Mouse (Mus musculus): ENCODE measurements around the gene Auh.

Gene Auh

GRCm38 (mm10) chr13:52822165-52823149 is 107.0 kb downstream of the Auh start:
- in situ Hi-C loops (cut with MboI; ENCODE audit: low pct_unique_long_range_greater_than_20kb in 1 of 2, low sequenced_read_pairs in 2 of 2, unreplicated experiment in 1 of 2): no loop called here

GRCm38 (mm10) chr13:52821571-52821970 is 107.9 kb downstream of the Auh start:
- in situ Hi-C loops (cut with MboI; ENCODE audit: low pct_unique_long_range_greater_than_20kb in 1 of 2, low sequenced_read_pairs in 2 of 2, unreplicated experiment in 1 of 2): no loop called here

GRCm38 (mm10) chr13:52819901-52820300 is 109.6 kb downstream of the Auh start:
- in situ Hi-C loops (cut with MboI; ENCODE audit: low pct_unique_long_range_greater_than_20kb in 1 of 2, low sequenced_read_pairs in 2 of 2, unreplicated experiment in 1 of 2): no loop called here

GRCm38 (mm10) chr13:52818760-52819159 is 110.7 kb downstream of the Auh start:
- in situ Hi-C loops (cut with MboI; ENCODE audit: low pct_unique_long_range_greater_than_20kb in 1 of 2, low sequenced_read_pairs in 2 of 2, unreplicated experiment in 1 of 2): no loop called here

GRCm38 (mm10) chr13:52817991-52818491 is 111.4 kb downstream of the Auh start:
- in situ Hi-C loops (cut with MboI; ENCODE audit: low pct_unique_long_range_greater_than_20kb in 1 of 2, low sequenced_read_pairs in 2 of 2, unreplicated experiment in 1 of 2): no loop called here

- in situ Hi-C loops (cut with MboI; ENCODE audit: low pct_unique_long_range_greater_than_20kb in 1 of 2, low sequenced_read_pairs in 2 of 2, unreplicated experiment in 1 of 2): no loop called here
Observed at GRCm38 (mm10) chr13:52813750-52814149, 115.7 kb downstream of the Auh start.

GRCm38 (mm10) chr13:52812549-52813515 is 116.6 kb downstream of the Auh start:
- in situ Hi-C loops (cut with MboI; ENCODE audit: low pct_unique_long_range_greater_than_20kb in 1 of 2, low sequenced_read_pairs in 2 of 2, unreplicated experiment in 1 of 2): no loop called here

GRCm38 (mm10) chr13:52807722-52808121 is 121.8 kb downstream of the Auh start:
- in situ Hi-C loops (cut with MboI; ENCODE audit: low pct_unique_long_range_greater_than_20kb in 1 of 2, low sequenced_read_pairs in 2 of 2, unreplicated experiment in 1 of 2): no loop called here

GRCm38 (mm10) chr13:52806029-52806428 is 123.5 kb downstream of the Auh start:
- in situ Hi-C loops (cut with MboI; ENCODE audit: low pct_unique_long_range_greater_than_20kb in 1 of 2, low sequenced_read_pairs in 2 of 2, unreplicated experiment in 1 of 2): no loop called here

- in situ Hi-C loops (cut with MboI; ENCODE audit: low pct_unique_long_range_greater_than_20kb in 1 of 2, low sequenced_read_pairs in 2 of 2, unreplicated experiment in 1 of 2): no loop called here
Observed at GRCm38 (mm10) chr13:52805581-52805980, 123.9 kb downstream of the Auh start.

GRCm38 (mm10) chr13:52802482-52802881 is 127.0 kb downstream of the Auh start:
- in situ Hi-C loops (cut with MboI; ENCODE audit: low pct_unique_long_range_greater_than_20kb in 1 of 2, low sequenced_read_pairs in 2 of 2, unreplicated experiment in 1 of 2): no loop called here

- in situ Hi-C loops (cut with MboI; ENCODE audit: low pct_unique_long_range_greater_than_20kb in 1 of 2, low sequenced_read_pairs in 2 of 2, unreplicated experiment in 1 of 2): no loop called here
Observed at GRCm38 (mm10) chr13:52800687-52801341, 128.7 kb downstream of the Auh start.

GRCm38 (mm10) chr13:52800091-52800490 is 129.4 kb downstream of the Auh start:
- in situ Hi-C loops (cut with MboI; ENCODE audit: low pct_unique_long_range_greater_than_20kb in 1 of 2, low sequenced_read_pairs in 2 of 2, unreplicated experiment in 1 of 2): no loop called here

- in situ Hi-C loops (cut with MboI; ENCODE audit: low pct_unique_long_range_greater_than_20kb in 1 of 2, low sequenced_read_pairs in 2 of 2, unreplicated experiment in 1 of 2): no loop called here
Observed at GRCm38 (mm10) chr13:52794232-52794631, 135.2 kb downstream of the Auh start.

GRCm38 (mm10) chr13:52793434-52793989 is 136.0 kb downstream of the Auh start:
- in situ Hi-C loops (cut with MboI; ENCODE audit: low pct_unique_long_range_greater_than_20kb in 1 of 2, low sequenced_read_pairs in 2 of 2, unreplicated experiment in 1 of 2): no loop called here

- in situ Hi-C loops (cut with MboI; ENCODE audit: low pct_unique_long_range_greater_than_20kb in 1 of 2, low sequenced_read_pairs in 2 of 2, unreplicated experiment in 1 of 2): no loop called here
Observed at GRCm38 (mm10) chr13:52792242-52792844, 137.1 kb downstream of the Auh start.

- in situ Hi-C loops (cut with MboI; ENCODE audit: low pct_unique_long_range_greater_than_20kb in 1 of 2, low sequenced_read_pairs in 2 of 2, unreplicated experiment in 1 of 2): no loop called here
Observed at GRCm38 (mm10) chr13:52790894-52791293, 138.6 kb downstream of the Auh start.

Data from mouse embryonic stem cell (cell line).